Mouse (Mus musculus) liver, adult (tissue): ENCODE measurements around the gene Ppp2r2c.

Source experiments
- GATA4 ChIP-seq: IDR thresholded peaks from 2 replicates; pipeline ENCODE4 v1.6.1; 2014; ENCODE audit warnings: mild to moderate bottlenecking, low read length; ENCODE audit not compliant: insufficient replicate concordance

The Ppp2r2c gene

GRCm38 (mm10) chr5:36928701-36929100 lies 60.4 kb downstream of the Ppp2r2c start:
- TF ChIP-seq GATA4, result no peak

- TF ChIP-seq GATA4, result no peak
These were observed 61.1 kb downstream of the Ppp2r2c start for GRCm38 (mm10) chr5:36929376-36929775.

- no peak for TF ChIP-seq GATA4
These were observed 65.1 kb downstream of the Ppp2r2c start for GRCm38 (mm10) chr5:36933383-36933782.

- no peak for TF ChIP-seq GATA4
These were observed 67.5 kb downstream of the Ppp2r2c start for GRCm38 (mm10) chr5:36935486-36936473.

- TF ChIP-seq GATA4, result no peak
These were observed 68.2 kb downstream of the Ppp2r2c start for GRCm38 (mm10) chr5:36936548-36936947.

- no peak for TF ChIP-seq GATA4
These were observed 69.7 kb downstream of the Ppp2r2c start for GRCm38 (mm10) chr5:36938021-36938420.

- TF ChIP-seq GATA4, result no peak
These were observed 74.1 kb downstream of the Ppp2r2c start for GRCm38 (mm10) chr5:36942446-36942845.

- TF ChIP-seq GATA4, result no peak
These were observed 76.2 kb downstream of the Ppp2r2c start for GRCm38 (mm10) chr5:36944552-36944951.

- no peak for TF ChIP-seq GATA4
These were observed 76.9 kb downstream of the Ppp2r2c start for GRCm38 (mm10) chr5:36945102-36945701.

- TF ChIP-seq GATA4, result no peak
These were observed 77.4 kb downstream of the Ppp2r2c start for GRCm38 (mm10) chr5:36945713-36946112.

GRCm38 (mm10) chr5:36946445-36946844 lies 78.1 kb downstream of the Ppp2r2c start:
- no peak for TF ChIP-seq GATA4

GRCm38 (mm10) chr5:36948831-36949230 lies 80.5 kb downstream of the Ppp2r2c start:
- TF ChIP-seq GATA4, result no peak

- TF ChIP-seq GATA4, result no peak
These were observed 82.6 kb downstream of the Ppp2r2c start for GRCm38 (mm10) chr5:36950871-36951270.

GRCm38 (mm10) chr5:36952311-36952710 lies 84.0 kb downstream of the Ppp2r2c start:
- TF ChIP-seq GATA4, result no peak

- no peak for TF ChIP-seq GATA4
These were observed 87.1 kb downstream of the Ppp2r2c start for GRCm38 (mm10) chr5:36955366-36955765.

GRCm38 (mm10) chr5:36958837-36959236 lies 90.5 kb downstream of the Ppp2r2c start:
- TF ChIP-seq GATA4, result no peak
